Mouse (Mus musculus) midbrain, postnatal 0 days (tissue): Measurements from ENCODE around the gene Nab1. TPM values are rescaled to one million over a fixed set of nuclear protein-coding genes. Genes with fewer than 3 reads are reported as not detected.

Source experiments
- ATAC-seq: fragments of 200-750 bp; cut with Nextera tagmentation; 2 replicates; pipeline ENCODE4 v1.8.0; 2017; ENCODE audit warnings: moderate number of reproducible peaks, mild to moderate bottlenecking, moderate TSS enrichment, moderate library complexity; ENCODE audit not compliant: low FRiP score
- DNase-seq: peaks from one replicate; pipeline ENCODE4 v3.0.0-alpha.2; 2015; ENCODE audit warnings: low spot score
- H3K27ac ChIP-seq: fragments of 300-500 bp; sonication (generic); 2 replicates; pipeline ENCODE4 v1.5.1; 2014; ENCODE audit warnings: low read depth, mild to moderate bottlenecking, low read length, mixed read lengths
- H3K27me3 ChIP-seq: fragments of 300-500 bp; sonication (generic); 2 replicates; pipeline ENCODE4 v1.6.1; 2014; ENCODE audit warnings: low read length, control low read depth, mixed read lengths; ENCODE audit not compliant: insufficient read depth
- H3K36me3 ChIP-seq: fragments of 300-500 bp; sonication (generic); 2 replicates; pipeline ENCODE4 v1.6.1; 2014; ENCODE audit warnings: low read length, control low read depth, mixed read lengths; ENCODE audit not compliant: insufficient read depth
- H3K4me1 ChIP-seq: fragments of 300-500 bp; sonication (generic); 2 replicates; pipeline ENCODE4 v1.6.1; 2014; ENCODE audit warnings: mild to moderate bottlenecking, control low read depth, antibody characterized with exemption, low read length, mixed read lengths; ENCODE audit not compliant: insufficient read depth
- H3K4me2 ChIP-seq: fragments of 300-500 bp; sonication (generic); 2 replicates; pipeline ENCODE4 v1.6.1; 2014; ENCODE audit warnings: low read depth, mild to moderate bottlenecking, low read length, mixed read lengths; ENCODE audit not compliant: poor library complexity, severe bottlenecking
- H3K4me3 ChIP-seq: fragments of 300-500 bp; sonication (generic); 2 replicates; pipeline ENCODE4 v1.5.1; 2014; ENCODE audit warnings: low read depth, mild to moderate bottlenecking, low read length, moderate library complexity
- H3K9ac ChIP-seq: fragments of 300-500 bp; sonication (generic); replicated peaks from 2 replicates; pipeline ENCODE4 v1.6.1; 2014; ENCODE audit warnings: mild to moderate bottlenecking, low read length, moderate library complexity, mixed read lengths; ENCODE audit not compliant: poor library complexity, severe bottlenecking
- H3K9me3 ChIP-seq: fragments of 300-500 bp; sonication (generic); 2 replicates; pipeline ENCODE4 v1.6.1; 2016; ENCODE audit warnings: low read length, control low read depth
- CTCF ChIP-seq: IDR thresholded peaks from 2 replicates; pipeline ENCODE4 v1.5.1; 2016; ENCODE audit warnings: antibody characterized with exemption, mild to moderate bottlenecking
- WGBS: fragments of 180-500 bp; shearing (Covaris S2); extraction: QIAGEN DNeasy Blood & Tissue Kit; methylation state at CpG from one replicate; pipeline ENCODE4 v1.1.7; 2014; 5-methylcytosine and 5-hydroxymethylcytosine counted together
- polyA plus RNA-seq: library from polyadenylated mRNA; unstranded; fragments of >200 nt; fragmentation: Nextera tagmentation; extraction: Ambion mirVana; gene quantifications from 2 replicates; pipeline ENCODE4 v1.2.1, GENCODE M21; 2015
- total RNA-seq: library from RNA; depleted of rRNA; stranded (reverse); fragments of >200 nt; gene quantifications from 2 replicates; pipeline ENCODE4 v1.2.3, GENCODE M21; 2014

Nab1 gene
- total and polyA plus RNA-seq, 2 experiments from 2014 or later = 5.9 to 11.0 TPM

DNA sequence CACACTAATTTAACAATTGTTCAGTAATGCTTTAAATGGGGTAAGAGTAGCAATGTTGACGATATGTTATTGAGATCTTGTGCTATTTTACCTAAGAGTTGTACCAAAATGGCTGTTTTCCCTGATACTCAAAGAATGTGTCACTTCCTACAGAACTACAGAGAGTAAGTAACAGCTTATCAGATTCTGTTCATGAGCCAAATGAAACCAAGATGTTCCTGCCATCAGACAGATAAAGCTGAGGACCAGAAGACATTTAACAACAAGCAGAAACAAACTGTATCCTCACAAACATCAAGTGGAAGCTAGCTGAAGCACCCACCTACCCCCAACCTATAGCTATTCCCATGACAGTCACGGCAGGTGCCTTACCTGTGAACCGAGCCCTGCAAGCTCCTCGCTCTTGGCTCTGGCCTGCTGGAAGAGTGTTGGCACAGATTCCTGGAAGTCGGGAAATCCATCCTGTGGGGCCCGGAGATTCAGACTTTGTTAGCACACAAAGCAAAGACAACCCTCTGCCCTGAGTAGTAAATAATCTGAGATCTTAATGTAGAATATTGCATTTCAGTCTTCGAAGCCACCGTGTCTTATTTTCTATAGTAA, 33.9 kb downstream of the Nab1 start:
- 96% methylated on average over 8 of the region's 8 CpGs for WGBS
- H3K27ac ChIP-seq = no peak overlapping the region
- no peak overlapping the region for H3K4me2 ChIP-seq
- H3K27me3 ChIP-seq = no peaks in the 10 kb centered on the region
- ATAC-seq = no peak
- no peaks in the 10 kb centered on the region; the same call in 1 of the 2 replicates for H3K4me1 ChIP-seq
- no peaks in the 10 kb centered on the region for H3K9me3 ChIP-seq
- DNase-seq = no peak
- no peak for TF ChIP-seq CTCF
- no peak overlapping the region for H3K4me3 ChIP-seq
- H3K36me3 ChIP-seq = no peaks in the 10 kb centered on the region; the same call in 1 of the 2 replicates
- no peak overlapping the region for H3K9ac ChIP-seq

- DNase-seq (no peak), ATAC-seq (no peak)
- Histone ChIP-seq H3K27ac (no peak overlapping the region), H3K4me1 (no peaks in the 10 kb centered on the region), H3K4me3 (no peak overlapping the region), H3K4me2 (no peak overlapping the region), H3K36me3 (no peaks in the 10 kb centered on the region; the same call in 1 of the 2 replicates), H3K27me3 (no peaks in the 10 kb centered on the region), H3K9me3 (no peaks in the 10 kb centered on the region), H3K9ac (no peak overlapping the region)
- no peak for TF ChIP-seq CTCF
- 90% methylated on average over 3 of the region's 3 CpGs for WGBS
Measured at GRCm38 (mm10) chr1:52465830-52466229, 34.6 kb downstream of the Nab1 start.

- no peak overlapping the region for H3K27ac ChIP-seq
- WGBS = 77% methylated on average over 3 of the region's 3 CpGs
- DNase-seq (no peak), ATAC-seq (no peak)
- no peak overlapping the region for H3K9ac ChIP-seq
- TF ChIP-seq CTCF = no peak
- no peaks in the 10 kb centered on the region; the same call in 1 of the 2 replicates for H3K36me3 ChIP-seq
- no peaks in the 10 kb centered on the region for H3K4me1 ChIP-seq
- H3K9me3 ChIP-seq = no peaks in the 10 kb centered on the region
- no peaks in the 10 kb centered on the region for H3K27me3 ChIP-seq
- H3K4me2 ChIP-seq = no peak overlapping the region
- no peak overlapping the region for H3K4me3 ChIP-seq
Measured at GRCm38 (mm10) chr1:52465264-52465663, 35.2 kb downstream of the Nab1 start.

- DNase-seq = no peak
Measured at GRCm38 (mm10) chr1:52463305-52463704, 37.2 kb downstream of the Nab1 start.

GRCm38 (mm10) chr1:52456571-52456970, 43.9 kb downstream of the Nab1 start:
- 49% methylated on average over 7 of the region's 7 CpGs for WGBS
- DNase-seq = no peak
- ATAC-seq = no peak
- TF ChIP-seq CTCF = no peak
- H3K9ac ChIP-seq = no peak overlapping the region
- no peak overlapping the region for H3K27ac ChIP-seq
- H3K36me3 ChIP-seq = no peaks in the 10 kb centered on the region
- no peaks in the 10 kb centered on the region for H3K4me1 ChIP-seq
- H3K4me2 ChIP-seq = no peak overlapping the region
- H3K9me3 ChIP-seq = no peaks in the 10 kb centered on the region
- H3K27me3 ChIP-seq = no peaks in the 10 kb centered on the region
- no peak overlapping the region for H3K4me3 ChIP-seq

More at GRCm38 (mm10) chr1:52463305-52463704, 37.2 kb downstream of the Nab1 start:
- H3K9me3 ChIP-seq = no peaks in the 10 kb centered on the region
- no peak for TF ChIP-seq CTCF
- H3K4me2 ChIP-seq = no peak overlapping the region
- H3K27me3 ChIP-seq = no peaks in the 10 kb centered on the region
- no peak overlapping the region for H3K4me3 ChIP-seq
- no peak overlapping the region for H3K9ac ChIP-seq
- ATAC-seq = no peak
- no peaks in the 10 kb centered on the region for H3K4me1 ChIP-seq
- 82% methylated on average over 6 of the region's 6 CpGs for WGBS
- H3K36me3 ChIP-seq = no peaks in the 10 kb centered on the region; the same call in 1 of the 2 replicates
- no peak overlapping the region for H3K27ac ChIP-seq

DNA sequence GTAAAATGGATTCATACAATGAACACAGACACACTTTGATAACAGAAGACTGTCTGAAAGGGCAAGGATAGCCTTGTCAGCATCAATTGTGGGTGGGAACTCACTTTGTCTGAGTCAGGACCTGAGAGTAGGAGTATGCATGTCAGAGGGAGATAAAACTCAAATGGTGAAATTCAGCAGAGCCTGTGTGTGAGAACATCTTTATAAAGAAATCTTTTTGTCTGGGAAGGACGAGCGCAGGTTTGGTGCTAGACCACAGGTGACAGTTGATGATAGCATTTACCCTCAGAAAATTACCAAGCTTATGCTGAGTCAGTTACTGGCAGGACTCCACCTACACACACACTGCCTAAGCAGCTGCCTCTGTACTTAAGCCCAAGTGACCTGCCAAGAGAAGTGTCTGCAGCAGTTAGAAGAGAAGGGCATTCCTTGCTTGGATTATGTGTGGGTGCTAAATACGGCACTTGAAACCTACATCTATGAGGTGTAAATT, 45.9 kb downstream of the Nab1 start:
- DNase-seq = no peak
- ATAC-seq = no peak
- no peaks in the 10 kb centered on the region for H3K36me3 ChIP-seq
- no peak overlapping the region for H3K4me3 ChIP-seq
- no peaks in the 10 kb centered on the region for H3K9me3 ChIP-seq
- H3K27me3 ChIP-seq = no peaks in the 10 kb centered on the region
- WGBS = 84% methylated on average over 3 of the region's 3 CpGs
- no peak overlapping the region for H3K9ac ChIP-seq
- no peak for TF ChIP-seq CTCF
- no peak overlapping the region for H3K27ac ChIP-seq
- H3K4me2 ChIP-seq = no peak overlapping the region
- no peaks in the 10 kb centered on the region for H3K4me1 ChIP-seq
